Mouse (Mus musculus) forebrain, embryonic 10.5 days (tissue): ENCODE measurements at regions not wholly inside any gene's neighbourhood (a gene's known extent, or its start where the extent isn't known, plus 50 kb on each side); places are given as distances from the start of the nearest gene placed in this dataset.

ENCODE experiments used
- DNase-seq: peaks from one replicate; pipeline ENCODE4 v3.0.0-alpha.2; 2017; ENCODE audit warnings: low spot score; ENCODE audit errors: extremely low spot score
- H3K27ac ChIP-seq: fragments of 300-500 bp; sonication (generic); 2 replicates; pipeline ENCODE4 v1.5.1; 2016; ENCODE audit warnings: mild to moderate bottlenecking
- H3K27me3 ChIP-seq: fragments of 300-500 bp; sonication (generic); 2 replicates; pipeline ENCODE4 v1.6.1; 2016; ENCODE audit warnings: mild to moderate bottlenecking; ENCODE audit not compliant: poor library complexity, severe bottlenecking
- H3K36me3 ChIP-seq: fragments of 300-500 bp; sonication (generic); replicated peaks from 2 replicates; pipeline ENCODE4 v1.6.1; 2016; ENCODE audit warnings: mild to moderate bottlenecking, moderate library complexity
- H3K4me1 ChIP-seq: fragments of 300-500 bp; sonication (generic); 2 replicates; pipeline ENCODE4 v1.6.1; 2016
- H3K4me3 ChIP-seq: fragments of 300-500 bp; sonication (generic); 2 replicates; pipeline ENCODE4 v1.5.1; 2016; ENCODE audit warnings: mild to moderate bottlenecking, moderate library complexity
- H3K9me3 ChIP-seq: fragments of 300-500 bp; sonication (generic); 2 replicates; pipeline ENCODE4 v1.6.1; 2016; ENCODE audit warnings: mild to moderate bottlenecking, moderate library complexity
- WGBS: fragments of 180-500 bp; shearing (Covaris S2); methylation state at CpG from one replicate; pipeline ENCODE4 v1.1.7; 2016; 5-methylcytosine and 5-hydroxymethylcytosine counted together

GRCm38 (mm10) chr6:126481257-126481656 lies 54.0 kb downstream of the Kcna5 start:
- Histone ChIP-seq H3K9me3 (no peaks in the 10 kb centered on the region), H3K27me3 (peaks cover 27% of the 10 kb centered on the region), H3K4me1 (peaks cover 26% of the 10 kb centered on the region), H3K4me3 (no peak overlapping the region), H3K36me3 (no peaks in the 10 kb centered on the region), H3K27ac (no peak overlapping the region)
- no peak for DNase-seq
- 76% methylated on average over 6 of the region's 6 CpGs for WGBS

- no peak overlapping the region for H3K4me3 ChIP-seq
- H3K27ac ChIP-seq = peak overlapping the region; percentile 71; the same call in 1 of the 2 replicates
- peaks cover 27% of the 10 kb centered on the region for H3K27me3 ChIP-seq
- DNase-seq = no peak
- peaks cover 22% of the 10 kb centered on the region for H3K4me1 ChIP-seq
- no peaks in the 10 kb centered on the region for H3K36me3 ChIP-seq
- no peaks in the 10 kb centered on the region for H3K9me3 ChIP-seq
- WGBS = 18% methylated on average over 2 of the region's 2 CpGs
Observed at GRCm38 (mm10) chr6:126477506-126477905, 57.7 kb downstream of the Kcna5 start.

GRCm38 (mm10) chr6:126476758-126477157 lies 58.5 kb downstream of the Kcna5 start:
- no peaks in the 10 kb centered on the region for H3K36me3 ChIP-seq
- peaks cover 27% of the 10 kb centered on the region for H3K27me3 ChIP-seq
- H3K27ac ChIP-seq = peak overlapping the region; percentile 71
- no peaks in the 10 kb centered on the region for H3K9me3 ChIP-seq
- 75% methylated on average over 1 of the region's 1 CpGs for WGBS
- DNase-seq = no peak
- peaks cover 22% of the 10 kb centered on the region for H3K4me1 ChIP-seq
- no peak overlapping the region for H3K4me3 ChIP-seq

GRCm38 (mm10) chr6:126475555-126475954 lies 59.7 kb downstream of the Kcna5 start:
- H3K9me3 ChIP-seq = no peaks in the 10 kb centered on the region
- H3K27ac ChIP-seq = no peak overlapping the region
- no peaks in the 10 kb centered on the region for H3K36me3 ChIP-seq
- H3K4me1 ChIP-seq = peaks cover 28% of the 10 kb centered on the region
- H3K27me3 ChIP-seq = peaks cover 24% of the 10 kb centered on the region
- no peak for DNase-seq
- 92% methylated on average over 8 of the region's 8 CpGs for WGBS
- H3K4me3 ChIP-seq = no peak overlapping the region

- 70% methylated on average over 1 of the region's 1 CpGs for WGBS
- no peaks in the 10 kb centered on the region for H3K9me3 ChIP-seq
- H3K36me3 ChIP-seq = no peaks in the 10 kb centered on the region
- no peak overlapping the region for H3K27ac ChIP-seq
- H3K4me1 ChIP-seq = peaks cover 11% of the 10 kb centered on the region
- no peaks in the 10 kb centered on the region for H3K27me3 ChIP-seq
- DNase-seq = no peak
- no peak overlapping the region for H3K4me3 ChIP-seq
Observed at GRCm38 (mm10) chr6:126453751-126454150, 81.5 kb downstream of the Kcna5 start.

- no peak overlapping the region for H3K27ac ChIP-seq
- H3K27me3 ChIP-seq = no peaks in the 10 kb centered on the region
- no peaks in the 10 kb centered on the region for H3K36me3 ChIP-seq
- no peak for DNase-seq
- WGBS = 37% methylated on average over 3 of the region's 3 CpGs
- H3K9me3 ChIP-seq = no peaks in the 10 kb centered on the region
- H3K4me3 ChIP-seq = no peak overlapping the region
- no peaks in the 10 kb centered on the region for H3K4me1 ChIP-seq
Observed at GRCm38 (mm10) chr6:126445519-126445918, 89.7 kb downstream of the Kcna5 start.

GRCm38 (mm10) chr6:126440254-126440653 lies 95.0 kb downstream of the Kcna5 start:
- no peaks in the 10 kb centered on the region for H3K27me3 ChIP-seq
- WGBS = 53% methylated on average over 1 of the region's 1 CpGs
- H3K4me1 ChIP-seq = no peaks in the 10 kb centered on the region

GRCm38 (mm10) chr6:126437976-126438736 lies 97.1 kb downstream of the Kcna5 start:
- Histone ChIP-seq H3K36me3 (no peaks in the 10 kb centered on the region), H3K9me3 (no peaks in the 10 kb centered on the region), H3K4me1 (no peaks in the 10 kb centered on the region), H3K27me3 (no peaks in the 10 kb centered on the region), H3K4me3 (no peak overlapping the region), H3K27ac (no peak overlapping the region)
- WGBS = 83% methylated on average over 1 of the region's 1 CpGs
- no peak for DNase-seq

More at GRCm38 (mm10) chr6:126440254-126440653, 95.0 kb downstream of the Kcna5 start:
- H3K27ac ChIP-seq = no peak overlapping the region
- no peaks in the 10 kb centered on the region for H3K36me3 ChIP-seq
- H3K9me3 ChIP-seq = no peaks in the 10 kb centered on the region
- no peak for DNase-seq
- H3K4me3 ChIP-seq = no peak overlapping the region

GRCm38 (mm10) chr6:126427208-126427607 lies 108.0 kb downstream of the Kcna5 start:
- H3K27me3 ChIP-seq = no peaks in the 10 kb centered on the region
- no peaks in the 10 kb centered on the region for H3K36me3 ChIP-seq
- no peak overlapping the region for H3K27ac ChIP-seq
- H3K4me1 ChIP-seq = no peaks in the 10 kb centered on the region
- H3K9me3 ChIP-seq = no peaks in the 10 kb centered on the region
- no peak for DNase-seq
- H3K4me3 ChIP-seq = no peak overlapping the region

GRCm38 (mm10) chr6:126405736-126406135 lies 129.5 kb downstream of the Kcna5 start:
- no peak for DNase-seq
- Histone ChIP-seq H3K9me3 (no peaks in the 10 kb centered on the region), H3K4me3 (no peak overlapping the region), H3K27ac (no peak overlapping the region), H3K27me3 (no peaks in the 10 kb centered on the region), H3K4me1 (no peaks in the 10 kb centered on the region), H3K36me3 (no peaks in the 10 kb centered on the region)
- WGBS = 50% methylated on average over 3 of the region's 3 CpGs

- 85% methylated on average over 12 of the region's 12 CpGs for WGBS
- DNase-seq = no peak
- Histone ChIP-seq H3K9me3 (no peaks in the 10 kb centered on the region), H3K4me3 (no peak overlapping the region), H3K27me3 (no peaks in the 10 kb centered on the region), H3K36me3 (no peaks in the 10 kb centered on the region), H3K4me1 (peaks cover 2% of the 10 kb centered on the region), H3K27ac (no peak overlapping the region)
Observed at GRCm38 (mm10) chr6:126404331-126405070, 130.7 kb downstream of the Kcna5 start.

- no peak for DNase-seq
- no peak overlapping the region for H3K4me3 ChIP-seq
- peaks cover 17% of the 10 kb centered on the region for H3K27me3 ChIP-seq
- H3K27ac ChIP-seq = no peak overlapping the region
- 70% methylated on average over 3 of the region's 3 CpGs for WGBS
- H3K36me3 ChIP-seq = no peaks in the 10 kb centered on the region
- H3K9me3 ChIP-seq = no peaks in the 10 kb centered on the region
- peaks cover 20% of the 10 kb centered on the region for H3K4me1 ChIP-seq
Observed at GRCm38 (mm10) chr6:126399595-126399994, 135.6 kb downstream of the Kcna5 start.

- Histone ChIP-seq H3K27me3 (peaks cover 17% of the 10 kb centered on the region), H3K4me1 (peaks cover 25% of the 10 kb centered on the region), H3K27ac (no peak overlapping the region), H3K9me3 (no peaks in the 10 kb centered on the region), H3K36me3 (no peaks in the 10 kb centered on the region), H3K4me3 (no peak overlapping the region)
- 27% methylated on average over 2 of the region's 2 CpGs for WGBS
- no peak for DNase-seq
Observed at GRCm38 (mm10) chr6:126398641-126399040, 136.6 kb downstream of the Kcna5 start.
